Mouse (Mus musculus) heart, embryonic 13.5 days (tissue): ENCODE data around the gene Zbtb22. TPM values are rescaled to one million over a fixed set of nuclear protein-coding genes. Genes with fewer than 3 reads are reported as not detected.

Experiments used
- ATAC-seq: fragments of 200-750 bp; cut with Nextera tagmentation; 2 replicates; pipeline ENCODE4 v1.8.0; 2017; ENCODE audit warnings: moderate TSS enrichment; ENCODE audit not compliant: insufficient number of reproducible peaks, low FRiP score, low TSS enrichment; ENCODE audit errors: extremely low read depth
- H3K27ac ChIP-seq: fragments of 300-500 bp; sonication (generic); replicated peaks from 2 replicates; pipeline ENCODE4 v1.5.1; 2015; ENCODE audit warnings: moderate library complexity, mild to moderate bottlenecking, inconsistent platforms
- H3K27me3 ChIP-seq: fragments of 300-500 bp; sonication (generic); replicated peaks from 2 replicates; pipeline ENCODE4 v1.6.1; 2015; ENCODE audit warnings: mild to moderate bottlenecking, inconsistent platforms
- H3K36me3 ChIP-seq: fragments of 300-500 bp; sonication (generic); 2 replicates; pipeline ENCODE4 v1.6.1; 2015; ENCODE audit warnings: mild to moderate bottlenecking, inconsistent platforms
- H3K4me1 ChIP-seq: fragments of 300-500 bp; sonication (generic); 2 replicates; pipeline ENCODE4 v1.6.1; 2015; ENCODE audit warnings: inconsistent platforms
- H3K4me2 ChIP-seq: fragments of 300-500 bp; sonication (generic); 2 replicates; pipeline ENCODE4 v1.6.1; 2015; ENCODE audit warnings: inconsistent platforms, mild to moderate bottlenecking, moderate library complexity
- H3K4me3 ChIP-seq: fragments of 300-500 bp; sonication (generic); 2 replicates; pipeline ENCODE4 v1.5.1; 2015; ENCODE audit warnings: moderate library complexity, mild to moderate bottlenecking, inconsistent platforms
- H3K9ac ChIP-seq: fragments of 300-500 bp; sonication (generic); 2 replicates; pipeline ENCODE4 v1.6.1; 2015; ENCODE audit warnings: inconsistent platforms, mild to moderate bottlenecking, moderate library complexity
- H3K9me3 ChIP-seq: fragments of 300-500 bp; sonication (generic); 2 replicates; pipeline ENCODE4 v1.6.1; 2016; ENCODE audit warnings: inconsistent platforms
- WGBS: fragments of 180-500 bp; shearing (Covaris S2); methylation state at CpG from one replicate; pipeline ENCODE4 v1.1.7; 2015; ENCODE audit warnings: mixed read lengths; 5-methylcytosine and 5-hydroxymethylcytosine counted together
- polyA plus RNA-seq: library from polyadenylated mRNA; unstranded; fragments of >200 nt; fragmentation: Nextera tagmentation; extraction: Ambion mirVana; gene quantifications from 2 replicates; pipeline ENCODE4 v1.2.1, GENCODE M21; 2015

Zbtb22 gene
- polyA plus RNA-seq, 1 experiment from 2014 or later = 12.8 TPM

DNA sequence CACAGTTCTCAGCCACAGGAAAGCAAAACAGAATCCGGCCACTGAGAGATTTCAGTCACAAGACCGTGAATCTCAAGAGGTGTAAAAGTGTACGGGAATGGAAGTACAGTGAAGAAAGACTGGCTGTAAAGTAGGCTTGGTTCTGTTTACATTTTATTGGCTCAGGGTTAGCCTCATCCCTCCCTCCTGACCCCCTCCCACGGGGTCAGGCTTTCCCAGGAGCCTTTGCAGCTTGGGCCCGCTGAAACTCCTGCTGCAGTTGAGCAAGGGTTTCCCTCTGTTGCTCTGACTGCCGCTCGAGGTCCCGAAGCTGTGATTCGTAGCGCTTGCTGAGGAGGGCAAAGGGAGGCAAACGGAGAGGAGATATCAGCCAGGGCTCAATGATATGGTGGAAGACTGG, 23.1 kb downstream of the Zbtb22 start:
- no peaks in the 10 kb centered on the region for H3K9me3 ChIP-seq
- no peaks in the 10 kb centered on the region for H3K27me3 ChIP-seq
- peaks cover 23% of the 10 kb centered on the region for H3K4me1 ChIP-seq
- H3K27ac ChIP-seq = no peak overlapping the region
- H3K4me3 ChIP-seq = peak overlapping the region; percentile 92
- peaks cover 67% of the 10 kb centered on the region for H3K36me3 ChIP-seq
- H3K4me2 ChIP-seq = peak overlapping the region; percentile 95
- WGBS = 77% methylated on average over 11 of the region's 11 CpGs
- no peak overlapping the region for H3K9ac ChIP-seq
- ATAC-seq = no peak

DNA sequence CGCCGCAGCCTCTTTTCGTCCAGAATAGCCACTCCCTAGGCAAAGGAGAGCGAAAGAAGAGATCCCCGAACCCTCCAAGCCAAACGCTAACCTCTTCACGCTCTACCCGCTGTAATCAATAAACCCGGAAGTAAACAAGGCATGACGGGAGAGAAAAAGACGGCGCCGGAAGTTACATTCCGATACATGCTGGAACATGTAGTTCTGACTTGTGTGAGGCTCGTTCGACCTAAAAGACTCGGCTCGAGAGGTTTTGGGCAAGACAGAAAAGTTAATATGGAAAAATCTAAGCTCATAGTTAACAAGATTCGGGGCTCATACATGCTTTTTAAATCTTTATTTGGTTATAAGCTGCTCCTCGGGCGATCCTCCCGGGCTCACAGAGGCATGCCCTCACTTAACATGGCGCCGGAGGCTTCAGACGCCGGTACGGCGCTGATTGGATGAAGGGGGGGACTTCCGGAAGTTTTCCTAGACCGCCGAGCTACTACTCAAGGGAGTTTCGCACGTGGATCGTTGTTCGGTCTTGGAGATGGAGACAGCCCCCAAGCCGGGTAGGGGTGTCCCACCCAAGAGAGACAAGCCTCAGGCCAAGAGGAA, 24.6 kb downstream of the Zbtb22 start, which contains the start of the genes Pfdn6 and Wdr46:
TSS of gene Pfdn6 (minus strand) at position 138 of the 600 bp plus-strand sequence.
TSS of gene Wdr46 (plus strand) at position 455 of the 600 bp plus-strand sequence.
- Histone ChIP-seq H3K36me3 (peaks cover 67% of the 10 kb centered on the region), H3K4me3 (peak within 1 kb of the TSS; percentile 92), H3K9me3 (no peaks in the 10 kb centered on the region), H3K4me2 (peak within 1 kb of the TSS; percentile 95), H3K27ac (peak within 1 kb of the TSS; percentile 28; the same call in 1 of the 2 replicates), H3K27me3 (no peaks in the 10 kb centered on the region), H3K4me1 (peaks cover 23% of the 10 kb centered on the region), H3K9ac (peak within 1 kb of the TSS; percentile 97)
- peak; percentile 64; the same call in 1 of the 2 replicates for ATAC-seq
- WGBS = under 1% methylated on average over 36 of the region's 36 CpGs

DNA sequence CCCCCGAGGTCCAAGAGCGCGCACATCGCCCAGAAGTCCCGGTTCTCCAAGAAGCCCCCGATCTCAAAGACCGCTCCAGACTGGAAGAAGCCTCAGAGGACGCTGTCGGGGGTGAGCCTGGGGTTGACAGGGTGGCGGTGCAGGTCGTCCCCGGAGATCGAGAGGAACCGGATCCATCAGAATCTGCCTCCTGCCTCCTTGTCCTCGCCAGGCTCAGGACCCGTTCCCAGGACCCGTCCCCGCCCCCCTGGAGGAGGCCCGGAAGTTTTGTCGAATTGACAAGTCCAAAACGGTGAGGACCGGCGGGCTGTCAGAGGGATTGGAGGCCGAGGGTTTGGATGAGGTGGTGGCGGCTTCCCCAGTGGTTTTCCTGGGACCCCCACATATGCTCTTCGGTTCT, 25.3 kb downstream of the Zbtb22 start:
- Histone ChIP-seq H3K4me1 (peaks cover 23% of the 10 kb centered on the region), H3K27me3 (no peaks in the 10 kb centered on the region), H3K4me2 (peak overlapping the region; percentile 95), H3K27ac (no peak overlapping the region), H3K4me3 (peak overlapping the region; percentile 92), H3K36me3 (peaks cover 67% of the 10 kb centered on the region), H3K9me3 (no peaks in the 10 kb centered on the region), H3K9ac (peak overlapping the region; percentile 97)
- 1% methylated on average over 26 of the region's 26 CpGs for WGBS
- no peak for ATAC-seq

DNA sequence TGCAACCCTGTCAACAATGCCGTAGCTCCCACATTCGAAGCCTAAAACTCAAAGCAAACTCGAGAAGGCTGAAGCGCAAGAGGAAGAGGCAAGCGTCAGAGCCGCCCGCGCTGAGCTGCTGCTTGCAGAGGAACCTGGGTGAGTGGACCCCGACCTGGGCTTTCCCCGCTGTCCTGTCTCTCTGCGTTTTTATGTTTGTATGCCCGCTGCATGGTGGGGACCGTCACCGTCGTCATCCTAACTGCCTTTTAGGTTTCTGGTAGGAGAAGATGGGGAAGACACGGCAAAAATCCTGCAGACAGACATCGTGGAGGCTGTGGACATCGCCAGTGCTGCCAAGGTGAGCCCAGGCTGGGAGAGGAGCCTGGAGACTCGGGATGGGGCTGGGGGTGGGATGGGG, 25.7 kb downstream of the Zbtb22 start:
- Histone ChIP-seq H3K27me3 (no peaks in the 10 kb centered on the region), H3K4me2 (peak overlapping the region; percentile 95), H3K9me3 (no peaks in the 10 kb centered on the region), H3K4me1 (peaks cover 23% of the 10 kb centered on the region), H3K27ac (no peak overlapping the region), H3K4me3 (peak overlapping the region; percentile 92), H3K36me3 (peaks cover 67% of the 10 kb centered on the region), H3K9ac (peak overlapping the region; percentile 97)
- ATAC-seq = no peak
- WGBS = 50% methylated on average over 19 of the region's 19 CpGs

DNA sequence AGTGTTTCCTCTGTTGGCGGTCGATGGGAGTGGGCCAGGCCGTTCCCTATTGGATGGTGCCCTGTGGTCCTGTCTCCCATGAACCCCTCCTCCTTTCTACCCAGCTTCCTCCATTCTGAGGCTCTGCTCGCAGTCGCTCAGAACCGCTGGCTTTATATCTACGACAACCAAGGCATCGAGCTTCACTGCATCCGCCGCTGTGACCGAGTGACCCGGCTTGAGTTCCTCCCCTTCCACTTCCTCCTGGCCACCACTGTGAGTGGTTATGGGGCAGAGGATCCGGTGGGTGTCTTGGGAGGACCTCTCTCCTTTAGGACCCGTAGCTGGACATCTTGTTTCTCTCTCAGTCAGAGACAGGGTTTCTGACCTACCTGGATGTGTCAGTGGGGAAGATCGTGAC, 27.8 kb downstream of the Zbtb22 start:
- Histone ChIP-seq H3K27me3 (no peaks in the 10 kb centered on the region), H3K27ac (no peak overlapping the region), H3K9me3 (no peaks in the 10 kb centered on the region), H3K9ac (no peak overlapping the region), H3K36me3 (peaks cover 63% of the 10 kb centered on the region), H3K4me1 (peaks cover 23% of the 10 kb centered on the region), H3K4me3 (no peak overlapping the region), H3K4me2 (no peak overlapping the region)
- WGBS = 93% methylated on average over 15 of the region's 15 CpGs
- ATAC-seq = no peak

DNA sequence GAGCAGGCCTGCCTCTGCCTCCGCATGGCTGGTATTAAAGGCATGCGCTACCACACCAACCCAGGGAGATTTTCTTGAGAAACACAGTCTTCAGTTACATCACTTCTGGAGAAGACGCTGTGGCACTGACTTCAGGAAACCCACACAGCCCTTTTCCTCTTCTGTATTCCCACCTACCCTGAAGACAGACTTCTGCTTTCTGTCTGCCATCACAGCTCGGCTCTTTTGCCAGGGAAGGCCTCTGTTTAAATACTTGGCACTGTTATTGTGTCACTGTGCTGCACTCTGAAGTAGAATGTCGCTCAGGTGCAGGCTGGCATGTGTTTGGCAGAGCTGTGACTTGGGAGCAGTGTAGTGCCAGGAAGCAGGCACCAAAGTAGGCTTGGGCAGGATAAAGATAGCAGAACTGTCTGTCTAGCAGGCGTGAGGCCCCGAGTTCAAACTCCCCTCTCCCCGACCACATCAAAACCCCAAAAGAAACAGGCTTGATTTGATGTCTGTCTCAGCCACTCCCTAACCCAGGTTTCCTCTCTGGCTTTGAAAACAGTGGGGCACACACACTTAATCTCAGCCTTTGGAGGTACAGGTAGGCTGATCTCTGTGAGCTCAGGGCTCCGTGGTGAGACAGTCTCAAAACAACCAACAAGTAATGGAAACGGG, 31.9 kb downstream of the Zbtb22 start:
- no peak for ATAC-seq
- Histone ChIP-seq H3K9ac (no peak overlapping the region), H3K4me3 (no peak overlapping the region), H3K27me3 (no peaks in the 10 kb centered on the region), H3K27ac (no peak overlapping the region), H3K9me3 (no peaks in the 10 kb centered on the region), H3K36me3 (peaks cover 82% of the 10 kb centered on the region), H3K4me1 (peaks cover 31% of the 10 kb centered on the region), H3K4me2 (no peak overlapping the region)
- 83% methylated on average over 10 of the region's 10 CpGs for WGBS

DNA sequence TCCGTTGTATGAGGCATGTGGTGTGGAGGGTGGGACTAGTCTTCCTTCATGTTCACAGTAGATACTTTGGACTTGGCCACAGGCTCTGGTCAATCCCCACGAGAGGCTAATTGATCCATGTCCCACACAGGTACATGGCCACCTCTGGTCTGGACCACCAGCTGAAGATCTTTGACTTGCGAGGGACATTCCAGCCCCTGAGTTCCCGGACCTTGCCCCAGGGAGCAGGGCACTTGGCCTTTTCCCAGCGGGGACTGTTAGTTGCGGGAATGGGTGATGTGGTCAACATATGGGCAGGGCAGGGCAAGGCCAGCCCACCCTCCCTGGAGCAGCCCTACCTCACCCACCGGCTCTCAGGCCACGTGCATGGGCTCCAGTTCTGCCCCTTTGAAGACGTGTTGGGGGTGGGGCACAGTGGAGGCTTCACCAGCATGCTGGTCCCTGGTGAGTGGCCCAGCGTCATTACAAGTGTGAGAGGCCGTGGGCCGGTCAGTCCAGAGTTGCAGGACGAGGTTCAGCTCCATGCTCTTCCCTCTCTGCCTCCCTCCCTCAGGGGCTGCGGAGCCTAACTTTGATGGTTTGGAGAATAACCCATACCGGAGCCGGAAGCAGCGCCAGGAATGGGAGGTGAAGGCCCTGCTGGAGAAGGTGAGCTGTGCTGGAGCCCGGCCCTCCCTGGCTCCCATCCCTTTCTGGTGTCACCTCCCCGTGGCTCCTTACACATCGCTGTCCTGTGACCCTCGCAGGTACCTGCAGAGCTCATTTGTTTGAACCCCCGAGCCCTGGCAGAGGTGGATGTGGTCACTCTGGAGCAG, 32.6 kb downstream of the Zbtb22 start:
- Histone ChIP-seq H3K4me3 (no peak overlapping the region), H3K9ac (no peak overlapping the region; the same call in 1 of the 2 replicates), H3K36me3 (peaks cover 82% of the 10 kb centered on the region), H3K4me1 (peaks cover 38% of the 10 kb centered on the region), H3K4me2 (no peak overlapping the region), H3K9me3 (no peaks in the 10 kb centered on the region), H3K27me3 (no peaks in the 10 kb centered on the region), H3K27ac (no peak overlapping the region)
- WGBS = 86% methylated on average over 22 of the region's 22 CpGs
- ATAC-seq = no peak

DNA sequence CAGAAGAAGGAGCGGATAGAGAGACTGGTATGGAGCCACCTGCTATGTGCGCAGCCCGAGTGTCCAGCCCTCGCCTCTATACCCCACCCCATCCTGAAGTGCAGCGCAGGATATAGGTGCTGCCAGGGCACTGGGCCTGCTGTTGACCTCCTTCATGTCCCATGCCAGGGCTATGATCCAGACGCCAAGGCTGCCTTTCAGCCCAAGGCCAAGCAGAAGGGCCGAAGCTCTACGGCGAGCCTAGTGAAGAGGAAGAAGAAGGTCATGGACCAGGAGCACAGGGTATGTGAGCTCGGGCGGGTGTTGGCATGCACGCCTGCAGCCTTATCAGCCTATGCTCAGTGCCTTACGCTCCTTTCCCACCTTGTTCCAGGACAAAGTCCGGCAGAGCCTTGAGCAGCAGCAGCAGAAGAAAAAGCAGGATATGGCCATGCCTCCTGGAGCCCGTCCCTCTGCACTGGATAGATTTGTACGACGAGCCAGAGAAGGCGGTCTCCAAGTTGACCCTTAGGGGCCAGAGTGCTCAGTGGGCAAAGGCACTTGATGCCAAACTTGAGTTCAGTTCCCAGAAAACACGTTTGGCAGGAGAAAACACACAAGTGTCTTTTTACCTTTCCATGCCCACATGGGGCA, 33.3 kb downstream of the Zbtb22 start:
- WGBS = 88% methylated on average over 19 of the region's 19 CpGs
- no peak overlapping the region for H3K4me3 ChIP-seq
- peaks cover 45% of the 10 kb centered on the region for H3K4me1 ChIP-seq
- no peak overlapping the region for H3K27ac ChIP-seq
- no peak for ATAC-seq
- H3K27me3 ChIP-seq = no peaks in the 10 kb centered on the region
- no peak overlapping the region for H3K9ac ChIP-seq
- H3K4me2 ChIP-seq = no peak overlapping the region
- H3K9me3 ChIP-seq = no peaks in the 10 kb centered on the region
- peaks cover 82% of the 10 kb centered on the region for H3K36me3 ChIP-seq

DNA sequence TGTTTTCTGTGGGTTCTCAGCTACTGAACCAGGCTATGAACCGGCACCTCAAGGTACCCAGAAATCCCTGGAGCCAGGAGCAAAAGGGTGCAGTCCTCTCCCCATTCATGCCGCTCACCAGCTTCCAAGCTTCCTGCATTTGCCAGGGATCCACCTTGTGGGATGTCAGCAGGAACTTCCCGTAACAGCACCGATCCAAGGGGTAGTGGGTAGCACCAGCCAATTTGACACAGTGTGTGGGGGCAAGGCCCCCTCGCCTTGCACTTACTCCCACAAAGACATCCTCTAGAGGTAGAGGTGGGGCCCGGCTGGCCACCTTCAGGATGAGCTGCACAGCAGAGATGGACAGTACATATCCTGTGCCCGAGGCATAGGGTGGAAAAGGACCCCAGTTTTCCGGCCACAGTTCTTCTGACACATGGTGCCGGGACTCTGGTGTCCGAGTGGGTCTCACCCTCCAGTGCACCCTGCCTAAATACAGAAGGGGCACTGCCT, 34.5 kb downstream of the Zbtb22 start:
- peak overlapping the region; percentile 99 for H3K4me2 ChIP-seq
- peak overlapping the region; percentile 91; the same call in 1 of the 2 replicates for H3K27ac ChIP-seq
- 71% methylated on average over 10 of the region's 10 CpGs for WGBS
- H3K36me3 ChIP-seq = peaks cover 79% of the 10 kb centered on the region
- peak overlapping the region; percentile 81 for H3K9ac ChIP-seq
- no peaks in the 10 kb centered on the region for H3K9me3 ChIP-seq
- ATAC-seq = no peak
- no peaks in the 10 kb centered on the region for H3K27me3 ChIP-seq
- peak overlapping the region; percentile 61 for H3K4me3 ChIP-seq
- H3K4me1 ChIP-seq = peaks cover 53% of the 10 kb centered on the region

DNA sequence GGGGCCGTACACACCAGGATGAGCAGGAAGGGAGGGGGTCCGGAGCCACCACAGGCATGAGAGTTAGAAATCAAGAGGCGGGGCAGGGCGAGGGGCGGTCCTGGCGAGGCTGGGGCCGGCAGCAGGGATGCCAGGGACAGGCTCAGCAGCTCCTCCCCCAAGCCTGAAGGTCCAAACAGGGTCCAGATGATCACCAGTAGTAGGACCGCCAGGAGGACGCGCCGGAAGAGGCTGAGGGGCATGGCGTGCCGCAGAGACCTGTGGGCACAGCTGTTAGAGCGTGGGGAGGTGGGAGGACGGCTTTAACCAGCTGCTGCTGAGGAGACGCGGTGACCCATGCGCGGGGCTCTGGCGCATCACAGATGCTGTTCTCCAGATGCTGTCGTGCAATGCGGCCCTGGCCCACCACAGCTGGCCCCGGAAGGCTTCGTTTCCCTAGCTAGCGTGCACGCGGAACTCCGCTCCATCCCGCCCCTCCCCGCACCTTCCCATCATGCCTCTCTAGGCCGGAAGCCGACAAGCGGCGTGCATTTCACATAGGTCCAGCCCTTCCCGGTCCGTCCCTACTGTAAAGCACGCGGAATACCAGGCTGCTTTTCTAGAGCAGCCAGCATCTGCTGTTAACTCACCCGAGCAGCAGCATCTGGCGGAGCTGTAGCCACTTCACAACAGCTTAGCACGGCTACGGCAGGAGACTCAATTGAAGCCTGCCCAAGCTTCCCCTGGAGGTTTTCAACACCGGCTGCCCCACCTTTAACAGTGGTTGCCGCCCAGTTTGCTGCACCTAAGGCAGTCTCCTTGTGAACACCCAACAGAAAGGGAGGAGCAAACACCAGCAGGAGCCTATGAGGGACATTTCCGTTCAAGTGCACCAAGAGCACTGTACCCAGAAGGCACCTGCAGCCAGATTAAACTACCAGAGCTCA, 35.6 kb downstream of the Zbtb22 start, which contains the start of gene B3galt4:
TSS of gene B3galt4 (minus strand) at position 468 of the 926 bp plus-strand sequence.
- peaks cover 54% of the 10 kb centered on the region for H3K4me1 ChIP-seq
- H3K4me3 ChIP-seq = peak within 1 kb of the TSS; percentile 61
- H3K36me3 ChIP-seq = peaks cover 68% of the 10 kb centered on the region
- under 1% methylated on average over 45 of the region's 45 CpGs for WGBS
- H3K27ac ChIP-seq = peak within 1 kb of the TSS; percentile 91
- peak; percentile 31; the same call in 1 of the 2 replicates for ATAC-seq
- peak within 1 kb of the TSS; percentile 81 for H3K9ac ChIP-seq
- peak within 1 kb of the TSS; percentile 99 for H3K4me2 ChIP-seq
- no peaks in the 10 kb centered on the region for H3K27me3 ChIP-seq
- no peaks in the 10 kb centered on the region for H3K9me3 ChIP-seq
